Mouse (Mus musculus) ES-E14 (cell line): ENCODE results near the gene Pkd1l3. TPM values are rescaled to one million over a fixed set of nuclear protein-coding genes. Genes with fewer than 3 reads are reported as not detected.

Experiments used
- DNase-seq: peaks from one replicate; pipeline ENCODE4 v3.0.0-alpha.2; 2013; ENCODE audit warnings: low read depth, low spot score
- H3K27ac ChIP-seq: 2 replicates; pipeline ENCODE4 v1.5.1; 2012; ENCODE audit warnings: low read depth, mild to moderate bottlenecking, low read length, moderate library complexity, mixed read lengths; ENCODE audit not compliant: poor library complexity, insufficient read depth, severe bottlenecking
- H3K36me3 ChIP-seq: 2 replicates; pipeline ENCODE4 v1.6.1; 2012; ENCODE audit warnings: mild to moderate bottlenecking, low read length, moderate library complexity, mixed read lengths; ENCODE audit not compliant: control insufficient read depth, poor library complexity, insufficient read depth, severe bottlenecking
- H3K4me1 ChIP-seq, 2 experiments: fragments of 150-350 bp in 1 of 2; sonication (generic) in 1 of 2; 2 replicates each; pipeline ENCODE4 v1.6.1; 2012; ENCODE audit warnings: low read length in 2 of 2, mild to moderate bottlenecking in 1 of 2, mixed read lengths in 1 of 2; ENCODE audit not compliant: control insufficient read depth in 2 of 2, insufficient read depth in 2 of 2, poor library complexity in 1 of 2
- H3K4me3 ChIP-seq, 2 experiments: fragments of 150-350 bp in 1 of 2; sonication (generic) in 1 of 2; 2 replicates each; pipeline ENCODE4 v1.5.1; 2012; ENCODE audit warnings: low read length in 2 of 2, low read depth in 1 of 2, mild to moderate bottlenecking in 1 of 2, mixed read lengths in 1 of 2; ENCODE audit not compliant: insufficient read depth in 1 of 2, poor library complexity in 1 of 2, severe bottlenecking in 1 of 2
- H3K9ac ChIP-seq: 2 replicates; pipeline ENCODE4 v1.6.1; 2012; ENCODE audit warnings: low read depth, mild to moderate bottlenecking, low read length, mixed read lengths; ENCODE audit not compliant: poor library complexity, insufficient read depth, severe bottlenecking
- H3K9me3 ChIP-seq: fragments of 150-350 bp; sonication (generic); 2 replicates; pipeline ENCODE4 v1.6.1; 2012; ENCODE audit warnings: low read depth, mild to moderate bottlenecking, low read length; ENCODE audit not compliant: control insufficient read depth, insufficient read depth
- CHD2 ChIP-seq: IDR thresholded peaks from 2 replicates; pipeline ENCODE4 v1.6.1; 2014; ENCODE audit warnings: mild to moderate bottlenecking, low read depth, low read length, inconsistent platforms
- HCFC1 ChIP-seq: IDR thresholded peaks from 2 replicates; pipeline ENCODE4 v1.6.1; 2012; ENCODE audit warnings: low read length, inconsistent platforms, borderline replicate concordance; ENCODE audit not compliant: insufficient read depth
- MAFK ChIP-seq: IDR thresholded peaks from 2 replicates; pipeline ENCODE4 v1.6.1; 2014; ENCODE audit warnings: mild to moderate bottlenecking, low read depth, low read length, inconsistent platforms; ENCODE audit not compliant: insufficient read depth
- ZC3H11A ChIP-seq: IDR thresholded peaks from 2 replicates; pipeline ENCODE4 v1.6.1; 2012; ENCODE audit warnings: low read depth, mild to moderate bottlenecking, inconsistent platforms, low read length, borderline replicate concordance
- ZNF384 ChIP-seq: IDR thresholded peaks from 2 replicates; pipeline ENCODE4 v1.6.1; 2012; ENCODE audit warnings: low read depth, low read length, inconsistent platforms
- in situ Hi-C, 2 experiments: fragments of 600-800 bp; cut with MboI; formaldehyde crosslinking; loops; one replicate each; pipeline ENCODE4 v1.15.1; 2025; ENCODE audit warnings: low sequenced_read_pairs in 2 of 2, inconsistent platforms in 1 of 2; ENCODE audit not compliant: unreplicated experiment in 2 of 2
- total RNA-seq: library from RNA; depleted of rRNA; stranded (reverse); fragments of 300-350 nt; gene quantifications from 2 replicates; pipeline ENCODE4 v1.2.3, GENCODE M21; 2012

Pkd1l3 gene
- total RNA-seq, 1 experiment, result 0.54 TPM

DNA sequence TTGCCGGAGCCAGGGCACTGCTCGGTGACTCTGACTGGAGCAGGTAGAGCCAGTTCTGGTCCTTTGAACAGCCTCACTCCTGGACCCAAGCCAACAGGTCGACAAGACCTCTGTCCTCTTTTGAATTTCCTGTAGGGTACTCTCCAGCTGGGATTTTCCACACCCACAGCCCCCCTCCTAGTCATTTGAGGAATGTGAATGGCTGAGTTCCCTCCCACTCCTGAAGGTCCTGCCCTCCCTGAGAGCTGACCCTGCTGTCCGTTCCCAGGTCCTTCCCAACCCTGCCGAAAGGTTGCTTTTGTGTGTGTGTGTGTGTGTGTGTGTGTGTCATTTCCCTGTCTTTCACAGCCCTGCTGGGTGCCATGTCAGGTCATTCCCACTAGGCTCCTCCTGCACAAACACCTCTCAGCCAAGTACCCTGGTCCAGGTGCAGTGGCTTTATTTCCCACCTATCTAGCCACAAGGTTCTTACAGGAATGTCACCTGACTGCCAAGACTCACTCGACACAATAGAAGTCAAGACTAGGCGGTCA lies 27.3 kb upstream of the Pkd1l3 start:
- Histone ChIP-seq H3K9ac (no peak overlapping the region), H3K9me3 (no peaks in the 10 kb centered on the region), H3K27ac (no peak overlapping the region), H3K4me1 (peaks cover 0 to 4% of the 10 kb centered on the region in 2 experiments; a peak in 1 of 4 replicates), H3K36me3 (peaks cover under 1% of the 10 kb centered on the region; the same call in 1 of the 2 replicates), H3K4me3 (no peak overlapping the region)
- in situ Hi-C loops, result no loop called here
- DNase-seq, result no peak
- TF ChIP-seq MAFK (no peak), ZNF384 (no peak), HCFC1 (no peak), ZC3H11A (no peak), CHD2 (no peak)

DNA sequence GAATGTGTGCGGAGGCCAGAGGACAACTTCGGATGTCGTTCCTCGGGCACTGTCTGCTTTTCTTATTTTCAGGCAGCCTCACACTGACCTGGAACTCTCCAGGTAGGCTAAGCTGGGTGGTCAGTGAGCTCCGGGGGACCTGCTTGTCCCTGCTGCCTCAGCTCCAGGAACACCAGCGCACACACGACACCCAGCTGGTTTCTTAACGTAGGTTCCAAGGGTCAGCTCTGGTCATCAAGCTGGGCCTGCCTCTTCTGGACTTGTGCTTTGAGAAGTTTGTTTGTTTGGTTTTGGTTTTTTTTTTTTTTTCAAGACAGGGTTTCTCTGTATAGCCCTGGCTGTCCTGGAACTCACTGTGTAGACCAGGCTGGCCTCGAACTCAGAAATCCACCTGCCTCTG lies 23.4 kb upstream of the Pkd1l3 start:
- TF ChIP-seq MAFK (no peak), ZNF384 (no peak), HCFC1 (no peak), CHD2 (no peak), ZC3H11A (no peak)
- in situ Hi-C loops, result no loop called here
- peaks cover 0 to 4% of the 10 kb centered on the region in 2 experiments; a peak in 1 of 4 replicates for H3K4me1 ChIP-seq
- peaks cover 29% of the 10 kb centered on the region for H3K36me3 ChIP-seq
- no peak overlapping the region for H3K9ac ChIP-seq
- no peak overlapping the region for H3K4me3 ChIP-seq
- DNase-seq, result no peak
- H3K27ac ChIP-seq, result no peak overlapping the region
- no peaks in the 10 kb centered on the region for H3K9me3 ChIP-seq

DNA sequence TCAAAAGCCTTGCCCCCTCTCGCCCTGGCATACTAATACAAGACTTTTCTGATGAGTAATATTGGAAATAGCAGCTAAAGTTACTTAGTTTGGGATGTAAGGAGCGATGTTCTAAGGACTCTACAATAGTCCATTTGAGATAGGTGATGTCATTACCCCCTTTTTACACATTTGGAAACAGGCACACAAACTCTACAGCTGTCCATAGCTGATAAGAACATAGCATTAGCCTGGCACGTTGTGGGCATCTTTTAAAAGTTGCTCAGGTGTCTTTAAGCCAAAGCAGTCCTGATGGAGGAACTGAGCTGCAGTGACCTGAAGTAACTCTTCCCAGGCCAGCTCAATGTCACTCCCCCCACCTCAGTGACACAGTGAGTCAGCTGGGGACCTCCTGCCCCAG lies 22.9 kb upstream of the Pkd1l3 start:
- Histone ChIP-seq H3K36me3 (peaks cover 29% of the 10 kb centered on the region), H3K27ac (no peak overlapping the region), H3K4me3 (no peak overlapping the region), H3K4me1 (peaks cover 0 to 4% of the 10 kb centered on the region in 2 experiments; a peak in 1 of 4 replicates), H3K9ac (no peak overlapping the region), H3K9me3 (no peaks in the 10 kb centered on the region)
- in situ Hi-C loops, result no loop called here
- no peak for DNase-seq
- TF ChIP-seq ZC3H11A (no peak), HCFC1 (no peak), CHD2 (no peak), ZNF384 (no peak), MAFK (no peak)

DNA sequence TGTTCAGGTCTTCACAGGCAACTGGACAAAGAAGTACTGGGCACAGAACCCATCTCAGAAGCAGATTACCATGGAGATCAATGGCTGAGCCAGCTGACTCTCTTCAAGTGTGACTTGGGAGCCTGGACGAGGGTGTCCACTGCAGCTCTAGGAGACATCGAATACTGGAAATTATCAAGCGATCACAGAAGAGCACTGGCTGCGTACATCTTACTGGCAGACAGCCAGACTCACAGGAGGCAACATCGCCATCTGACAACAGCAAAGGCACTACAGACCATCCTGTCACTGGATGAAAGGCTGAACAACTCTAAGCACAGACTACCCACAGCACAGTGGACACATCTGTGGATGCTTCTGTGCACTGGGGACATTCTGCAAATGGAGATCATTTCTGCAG lies 22.2 kb upstream of the Pkd1l3 start:
- Histone ChIP-seq H3K9ac (no peak overlapping the region), H3K9me3 (no peaks in the 10 kb centered on the region), H3K4me3 (no peak overlapping the region), H3K4me1 (peaks cover 0 to 2% of the 10 kb centered on the region in 2 experiments; a peak in 1 of 4 replicates), H3K27ac (no peak overlapping the region), H3K36me3 (peaks cover 33% of the 10 kb centered on the region)
- in situ Hi-C loops, result no loop called here
- DNase-seq, result no peak
- no peak for TF ChIP-seq HCFC1
- no peak for TF ChIP-seq ZC3H11A
- no peak for TF ChIP-seq MAFK
- no peak for TF ChIP-seq CHD2
- TF ChIP-seq ZNF384, result no peak
